Mouse (Mus musculus) spleen, adult 2 months (tissue): Measurements from ENCODE around the gene Gpm6a. TPM values are rescaled to one million over a fixed set of nuclear protein-coding genes. Genes with fewer than 3 reads are reported as not detected.

Source experiments
- DNase-seq, 2 experiments: peaks; one replicate each; pipeline versions ENCODE4 v3.0.0 to v3.0.0-alpha.2; 2012 to 2021; ENCODE audit warnings: low spot score in 2 of 2, low read depth in 1 of 2
- H3K27ac ChIP-seq: fragments of 200-500 bp; 2 replicates; pipeline ENCODE4 v1.5.1; 2012; ENCODE audit warnings: low read length, inconsistent platforms; ENCODE audit not compliant: insufficient read depth
- H3K27me3 ChIP-seq: fragments of 200-500 bp; 2 replicates; pipeline ENCODE4 v1.6.1; 2012; ENCODE audit warnings: mild to moderate bottlenecking, moderate library complexity, low read length, inconsistent platforms; ENCODE audit not compliant: control insufficient read depth, insufficient read depth
- H3K36me3 ChIP-seq: fragments of 200-500 bp; 2 replicates; pipeline ENCODE4 v1.6.1; 2012; ENCODE audit warnings: mild to moderate bottlenecking, low read length, inconsistent platforms; ENCODE audit not compliant: control insufficient read depth, insufficient read depth
- H3K4me1 ChIP-seq: fragments of 200-500 bp; 2 replicates; pipeline ENCODE4 v1.6.1; 2011; ENCODE audit warnings: inconsistent platforms; ENCODE audit not compliant: control insufficient read depth, insufficient read depth, insufficient read length
- H3K4me3 ChIP-seq: fragments of 200-500 bp; 2 replicates; pipeline ENCODE4 v1.5.1; 2011; ENCODE audit warnings: mild to moderate bottlenecking, inconsistent platforms; ENCODE audit not compliant: insufficient read depth, insufficient read length; ENCODE audit errors: extremely low read depth
- CTCF ChIP-seq: fragments of 200-500 bp; IDR thresholded peaks from 2 replicates; pipeline ENCODE4 v1.5.1; 2011; ENCODE audit warnings: mild to moderate bottlenecking, inconsistent platforms; ENCODE audit not compliant: insufficient read depth, insufficient read length, insufficient replicate concordance; ENCODE audit errors: extremely low read depth
- POLR2A ChIP-seq: fragments of 200-500 bp; IDR thresholded peaks from 2 replicates; pipeline ENCODE4 v1.6.1; 2011; ENCODE audit warnings: low read depth, low read length, inconsistent platforms
- WGBS: fragments of 180-500 bp; shearing (Covaris S2); methylation state at CpG from one replicate; pipeline ENCODE4 v1.1.7; 2018; 5-methylcytosine and 5-hydroxymethylcytosine counted together
- polyA plus RNA-seq: library from polyadenylated mRNA; depleted of rRNA; stranded (reverse); fragments of >200 nt; gene quantifications from 2 replicates; pipeline ENCODE4 v1.2.3, GENCODE M21; 2012; rRNA removed

The Gpm6a gene
- polyA plus RNA-seq, 1 experiment: 0.44 TPM

DNA sequence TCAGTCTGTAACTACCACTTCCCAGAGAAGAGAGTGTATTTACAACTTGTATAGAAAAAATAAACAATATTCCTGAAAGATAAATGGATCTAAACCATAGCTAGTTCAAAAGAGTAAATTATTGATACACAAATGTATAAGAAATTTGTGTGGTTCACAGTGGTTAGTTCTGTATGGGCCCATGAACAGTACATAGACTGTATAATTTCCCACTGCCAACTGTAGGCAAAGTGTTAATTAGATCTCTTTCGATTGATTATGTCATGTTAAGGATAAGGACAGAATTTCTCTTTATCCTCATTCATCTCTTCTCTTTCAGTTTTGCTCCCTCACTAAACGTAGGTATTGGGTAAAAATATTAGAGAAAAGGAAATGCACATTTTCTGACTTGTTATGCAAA, 148.4 kb downstream of the Gpm6a start:
- WGBS: 79% methylated on average over 2 of the region's 2 CpGs

GRCm38 (mm10) chr8:55103891-55104481, 149.3 kb downstream of the Gpm6a start:
- no peak for DNase-seq
- H3K4me1 ChIP-seq: no peaks in the 10 kb centered on the region

More for the DNA sequence above, 148.4 kb downstream of the Gpm6a start:
- no peak for DNase-seq
- TF ChIP-seq CTCF: no peak
- TF ChIP-seq POLR2A: no peak
- no peaks in the 10 kb centered on the region for H3K27me3 ChIP-seq
- no peaks in the 10 kb centered on the region for H3K36me3 ChIP-seq
- H3K4me1 ChIP-seq: no peaks in the 10 kb centered on the region
- H3K4me3 ChIP-seq: no peak overlapping the region
- H3K27ac ChIP-seq: no peak overlapping the region

More at GRCm38 (mm10) chr8:55103891-55104481, 149.3 kb downstream of the Gpm6a start:
- TF ChIP-seq CTCF (no peak), POLR2A (no peak)
- H3K27ac ChIP-seq: no peak overlapping the region
- no peaks in the 10 kb centered on the region for H3K36me3 ChIP-seq
- WGBS: 62% methylated on average over 3 of the region's 3 CpGs
- no peak overlapping the region for H3K4me3 ChIP-seq
- no peaks in the 10 kb centered on the region for H3K27me3 ChIP-seq

Other genes starting within 250 kb of the Gpm6a start
- gene Wdr17, start 67.7 kb upstream of the Gpm6a start, polyA plus RNA-seq: not detected in 2 replicates